Comparison of ENCODE assay signal across 8 mouse cellular contexts in genomic region chr10:111957271-111958045, GRCm38 (mm10). TPM values are rescaled to one million over a fixed set of nuclear protein-coding genes. Genes with fewer than 3 reads are reported as not detected.
DNase-seq lines count a peak whose midpoint lies in the region; ATAC-seq lines count a peak whose summit lies in the region.

No protein-coding gene starts in this region.

- peak; percentile 89 for DNase-seq in 3T3-L1 (ENCODE audit: low read depth, low spot score)
- DNase-seq in embryo, embryonic 10 days (ENCODE audit: low spot score), result peak; percentile 87
- DNase-seq in gastrocnemius, postnatal 14 days, result peak; percentile 37
- peak; percentile 40 to 81 for DNase-seq in left cerebral cortex, adult 9 months (ENCODE audit: low spot score in 2 of 2)
- peak; percentile 48 for DNase-seq in right cerebral cortex, postnatal 4 days

- peak; percentile 83 for ATAC-seq in activated CD4-positive, CD25-positive, alpha-beta regulatory T cell, adult 4 months
- peak; percentile 93 for ATAC-seq in inflammation-experienced regulatory T-cells, adult 6 months
- ATAC-seq in megakaryocyte-erythroid progenitor cell, adult 5-6 weeks (replicated peaks; ENCODE audit: low FRiP score, low TSS enrichment, poor library complexity, severe bottlenecking), result peak; percentile 87

- intact Hi-C loops in gastrocnemius, postnatal 14 days (cut with DNase I; ENCODE audit: low total_unique reads), result loop anchor here (5.0 kb wide), 1 partner anchor 455 kb away; no protein-coding TSS in a partner anchor

RNA-seq across cellular contexts. Expression of gene Krr1, which starts 15.0 kb away (rescaled TPM):
- 10 to 100 TPM; 41.2 to 41.9 TPM for polyA plus RNA-seq in activated CD4-positive, CD25-positive, alpha-beta regulatory T cell, adult 4 months (2017; shearing (Covaris generic))
- 10 to 100 TPM; 20.8 to 23.1 TPM for total RNA-seq in gastrocnemius, postnatal 14 days (2021)
- polyA plus RNA-seq in inflammation-experienced regulatory T-cells, adult 6 months (2017; shearing (Covaris generic)), result 10 to 100 TPM; 39.1 to 46.2 (median 42.1) TPM
- total RNA-seq in megakaryocyte-erythroid progenitor cell, adult 5-6 weeks (2014; fragmentation: Nextera tagmentation), result 46.6 and 62.5 TPM in 2 replicates
- 66.1 and 67.9 TPM in 2 replicates for total RNA-seq in megakaryocyte-erythroid progenitor cell, adult 5-6 weeks (2017)

RNA-seq across cellular contexts. Expression of gene Glipr1, which starts 45.0 kb away (rescaled TPM):
- 100 to 1,000 TPM; 129 to 142 TPM for polyA plus RNA-seq in activated CD4-positive, CD25-positive, alpha-beta regulatory T cell, adult 4 months (2017; shearing (Covaris generic))
- total RNA-seq in gastrocnemius, postnatal 14 days (2021), result under 1 TPM in 1 of 2 experiments, not detected in 1; 0.22 TPM
- polyA plus RNA-seq in inflammation-experienced regulatory T-cells, adult 6 months (2017; shearing (Covaris generic)), result 100 to 1,000 TPM in 2 of 3 experiments, 10 to 100 TPM in 1; 91.2 to 252 (median 106) TPM
- 15.4 and 18.4 TPM in 2 replicates for total RNA-seq in megakaryocyte-erythroid progenitor cell, adult 5-6 weeks (2014; fragmentation: Nextera tagmentation)
- total RNA-seq in megakaryocyte-erythroid progenitor cell, adult 5-6 weeks (2017), result 21.0 and 54.2 TPM in 2 replicates

Comparison
In these comparisons a context has a peak if more than half of its experiments do, and no peak if none do; other contexts are left out.
1. Peak in every context shown above with its lines: DNase-seq and ATAC-seq.
2. DNase-seq: peak in every context shown above with its lines; median percentile 89 in 3T3-L1; 87 in embryo, embryonic 10 days; 60 in left cerebral cortex, adult 9 months; 48 in right cerebral cortex, postnatal 4 days; 37 in gastrocnemius, postnatal 14 days.
3. RNA of gene Glipr1, which starts 45.0 kb away (total RNA-seq): 15.4 to 54.2 TPM in megakaryocyte-erythroid progenitor cell, adult 5-6 weeks; 0.22 TPM in gastrocnemius, postnatal 14 days; every median in the first group is over 10 times any median in the second.